Mouse (Mus musculus): ENCODE results near the gene Nmnat2.

Gene Nmnat2

GRCm38 (mm10) chr1:153093172-153093571, 138.4 kb downstream of the Nmnat2 start:
- DNase-seq (ENCODE audit: low read depth, low spot score): no peak

DNA sequence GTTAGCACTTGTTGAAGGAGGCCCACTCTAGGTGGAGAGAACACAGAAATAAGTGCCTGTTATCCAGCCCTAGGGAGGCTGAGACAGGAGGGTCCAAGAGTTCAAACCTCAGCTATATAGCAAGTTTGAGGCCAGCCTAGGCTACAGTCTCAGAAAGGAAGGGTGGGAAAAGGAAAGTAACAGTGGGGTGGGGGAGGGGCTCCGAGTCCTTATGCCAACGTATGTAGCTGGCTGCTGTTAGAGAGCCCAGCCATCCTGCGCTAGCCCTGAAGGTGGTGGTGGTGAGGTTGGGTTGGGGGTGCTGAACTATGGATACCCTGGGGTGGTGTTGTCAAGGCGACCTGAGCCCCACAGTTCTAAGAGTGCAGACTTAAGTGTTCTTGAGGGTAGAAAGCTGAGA, 138.8 kb downstream of the Nmnat2 start:
- DNase-seq (ENCODE audit: low read depth, low spot score): no peak

GRCm38 (mm10) chr1:153094226-153095076, 139.7 kb downstream of the Nmnat2 start:
- no peak for DNase-seq (ENCODE audit: low read depth, low spot score)

- DNase-seq (ENCODE audit: low read depth, low spot score): no peak
Observed at GRCm38 (mm10) chr1:153095328-153095727, 140.5 kb downstream of the Nmnat2 start.

DNA sequence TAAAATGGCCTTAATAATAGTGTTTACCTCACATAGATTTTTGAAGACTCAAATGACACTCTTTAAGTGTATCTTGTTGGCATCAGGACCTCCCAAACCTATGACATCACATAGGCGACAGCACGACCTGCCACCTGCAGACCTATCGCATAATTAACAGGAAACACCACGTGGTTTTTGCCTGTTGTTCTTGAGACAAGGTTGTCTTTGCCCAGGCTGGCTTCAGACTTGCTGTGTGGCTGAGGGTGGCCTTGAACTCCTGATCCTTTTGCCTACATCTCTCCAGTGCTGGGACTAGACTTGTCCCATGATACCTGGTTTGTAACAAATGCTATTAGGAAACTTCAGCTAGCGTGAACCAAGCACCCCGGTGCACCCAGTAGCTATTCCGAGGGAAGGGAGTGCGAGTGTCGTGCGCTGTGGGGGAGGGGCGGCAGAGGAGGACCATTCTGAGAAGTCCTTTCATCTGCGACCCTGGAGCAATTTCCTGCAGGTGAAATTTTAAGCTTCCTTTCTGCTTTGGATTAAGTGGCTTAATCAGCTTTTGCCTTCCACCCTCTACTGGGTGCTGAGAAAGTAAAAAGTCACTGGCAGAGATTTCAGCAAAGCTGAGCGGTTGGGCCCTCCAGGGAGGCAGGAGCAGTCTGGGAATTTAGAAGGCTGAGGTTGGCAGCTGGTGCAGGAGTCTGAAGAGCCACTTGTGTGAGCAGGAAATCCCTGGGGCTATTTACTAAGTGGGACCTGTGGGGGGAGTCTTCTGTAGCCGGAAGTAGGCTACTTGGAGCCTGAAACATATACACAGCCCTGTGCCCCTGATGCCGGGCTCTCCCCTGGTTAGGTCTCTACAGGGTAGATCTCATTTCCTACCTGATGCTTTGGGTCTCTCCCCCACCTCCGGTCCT, 141.3 kb downstream of the Nmnat2 start:
- DNase-seq (ENCODE audit: low read depth, low spot score): no peak

DNA sequence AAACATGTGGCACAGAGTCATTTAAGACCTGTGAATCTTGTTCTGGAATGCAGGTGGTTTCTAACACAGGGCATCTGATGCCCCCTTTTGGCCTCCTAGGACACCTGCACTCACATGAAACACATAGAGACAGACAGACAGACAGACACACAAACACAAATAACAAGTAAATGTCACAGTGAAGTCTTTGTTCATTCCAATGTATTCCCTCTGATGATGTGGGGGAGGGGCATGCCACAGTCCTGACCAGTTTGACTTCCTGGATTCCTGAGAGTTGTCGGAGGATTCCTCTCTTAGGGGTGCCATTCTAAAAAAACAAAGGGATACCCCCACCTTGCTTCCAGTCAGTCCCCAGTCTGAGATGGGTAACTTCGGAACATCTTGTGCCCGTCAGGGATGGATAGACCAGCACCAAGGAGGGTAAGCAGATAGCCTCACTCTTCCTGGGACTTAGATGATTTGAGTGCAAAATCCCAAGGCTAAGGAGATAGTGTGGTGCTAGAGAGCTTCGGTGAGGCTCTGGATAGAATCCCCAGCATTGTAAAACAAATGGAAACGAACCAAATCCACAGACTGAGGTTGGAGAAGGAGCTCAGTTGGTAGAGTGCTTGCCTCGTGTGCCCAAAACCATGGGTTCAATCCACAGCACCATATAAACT, 142.4 kb downstream of the Nmnat2 start:
- DNase-seq (ENCODE audit: low read depth, low spot score): no peak

DNA sequence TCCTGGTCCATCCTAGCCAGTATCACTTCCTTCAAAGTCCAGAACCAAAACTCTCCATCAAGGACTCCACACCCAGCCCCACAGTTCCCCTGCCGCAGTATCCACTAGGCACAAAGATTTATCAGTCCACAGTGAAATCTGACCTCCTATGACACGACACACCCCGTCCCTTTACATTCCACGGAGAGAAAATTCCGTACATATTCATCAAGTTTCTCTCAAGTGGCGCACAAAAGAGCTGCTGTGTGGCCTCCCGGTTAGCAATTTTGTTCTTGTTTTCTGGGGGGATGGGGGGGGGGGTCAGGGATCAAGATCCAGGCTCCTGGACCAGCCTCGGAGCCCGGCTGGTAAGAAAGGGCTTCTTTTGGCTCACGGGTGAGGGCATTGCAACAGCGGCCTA, 143.8 kb downstream of the Nmnat2 start:
- DNase-seq (ENCODE audit: low read depth, low spot score): no peak

- DNase-seq (ENCODE audit: low read depth, low spot score): no peak
Observed at GRCm38 (mm10) chr1:153100912-153101311, 146.1 kb downstream of the Nmnat2 start.

- no peak for DNase-seq (ENCODE audit: low read depth, low spot score)
Observed at GRCm38 (mm10) chr1:153101327-153101880, 146.6 kb downstream of the Nmnat2 start.

GRCm38 (mm10) chr1:153102296-153103185, 147.7 kb downstream of the Nmnat2 start:
- no peak for DNase-seq (ENCODE audit: low read depth, low spot score)

GRCm38 (mm10) chr1:153103186-153103554, 148.4 kb downstream of the Nmnat2 start:
- DNase-seq (ENCODE audit: low read depth, low spot score): no peak

DNA sequence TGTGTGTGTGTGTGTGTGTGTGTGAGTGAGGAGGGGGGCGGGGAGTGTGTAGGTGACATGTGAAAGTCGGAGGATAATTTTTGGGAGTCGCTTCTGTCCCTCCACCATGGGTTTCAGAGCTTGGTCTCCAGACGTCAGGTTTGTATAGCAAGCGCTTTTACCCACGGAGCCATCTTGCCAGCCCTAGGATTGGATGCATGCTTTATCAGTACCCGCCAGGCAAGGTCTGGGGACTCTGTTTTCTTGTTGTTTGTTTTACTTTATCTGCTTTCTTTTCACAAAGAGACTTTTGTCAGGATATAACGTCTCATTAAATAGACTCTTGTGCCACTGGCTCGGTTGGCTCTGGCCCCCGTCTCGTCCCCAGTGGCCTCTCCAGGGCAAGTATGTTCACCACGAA, 150.0 kb downstream of the Nmnat2 start:
- DNase-seq (ENCODE audit: low read depth, low spot score): no peak

DNA sequence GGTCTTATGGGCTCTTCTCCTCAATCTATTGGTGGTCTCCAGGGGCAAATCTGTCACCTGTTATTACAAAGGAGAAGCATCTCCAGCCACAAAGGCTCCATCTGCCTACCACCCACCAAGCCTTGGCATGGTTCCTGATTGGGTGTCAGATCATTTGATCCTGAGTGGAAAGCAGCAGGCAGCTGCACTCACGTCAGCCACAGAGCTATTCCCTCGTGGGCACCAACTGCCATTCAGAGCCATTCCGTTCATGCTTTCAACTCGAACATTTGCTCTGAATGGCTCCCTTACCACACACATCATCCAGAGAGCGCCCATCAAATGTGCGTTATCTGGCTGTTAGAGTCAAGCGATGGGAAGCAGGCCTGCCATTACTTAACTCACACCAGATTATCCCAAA, 153.1 kb downstream of the Nmnat2 start:
- peak; percentile 40 for DNase-seq (ENCODE audit: low read depth, low spot score)

DNA sequence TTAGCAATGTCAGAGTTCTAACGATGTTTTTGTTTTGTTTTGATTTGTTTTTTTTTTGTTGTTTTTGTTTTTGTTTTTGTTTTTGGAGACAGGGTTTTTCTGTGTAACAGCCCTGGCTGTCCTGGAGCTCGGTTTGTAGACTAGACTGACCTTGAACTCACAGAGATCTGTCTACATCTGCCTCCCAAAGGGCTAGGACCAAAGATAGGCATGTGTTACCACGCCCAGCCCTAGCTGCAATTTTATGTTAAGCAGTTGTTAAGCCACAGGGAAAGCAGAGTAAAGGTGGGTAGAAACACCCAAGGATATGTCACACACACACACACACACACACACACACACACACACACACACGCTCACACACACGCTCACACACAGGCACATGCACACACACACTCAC, 154.6 kb downstream of the Nmnat2 start:
- DNase-seq (ENCODE audit: low read depth, low spot score): no peak

DNA sequence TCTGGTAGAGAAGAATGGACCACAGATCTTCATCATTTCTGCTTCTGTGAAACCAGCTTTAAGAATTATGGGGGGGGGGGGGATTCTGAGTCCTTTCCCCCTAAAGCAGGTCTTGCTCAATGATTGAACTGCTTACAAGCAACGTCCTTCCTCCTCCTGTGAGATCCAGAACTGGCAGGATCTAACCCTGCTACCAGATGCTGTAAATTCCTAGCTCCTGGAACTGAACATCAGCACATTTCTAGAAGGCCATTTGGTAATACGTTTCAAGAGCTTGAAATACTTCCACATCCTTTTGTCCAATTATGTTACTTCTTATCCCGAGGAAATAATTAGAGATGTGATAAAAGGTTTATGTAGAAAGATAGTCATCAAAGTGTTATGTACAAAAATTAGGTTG, 155.0 kb downstream of the Nmnat2 start:
- DNase-seq (ENCODE audit: low read depth, low spot score): no peak

GRCm38 (mm10) chr1:153111596-153111995, 156.8 kb downstream of the Nmnat2 start:
- DNase-seq (ENCODE audit: low read depth, low spot score): no peak

GRCm38 (mm10) chr1:153115315-153115714, 160.5 kb downstream of the Nmnat2 start:
- DNase-seq (ENCODE audit: low read depth, low spot score): no peak

DNA sequence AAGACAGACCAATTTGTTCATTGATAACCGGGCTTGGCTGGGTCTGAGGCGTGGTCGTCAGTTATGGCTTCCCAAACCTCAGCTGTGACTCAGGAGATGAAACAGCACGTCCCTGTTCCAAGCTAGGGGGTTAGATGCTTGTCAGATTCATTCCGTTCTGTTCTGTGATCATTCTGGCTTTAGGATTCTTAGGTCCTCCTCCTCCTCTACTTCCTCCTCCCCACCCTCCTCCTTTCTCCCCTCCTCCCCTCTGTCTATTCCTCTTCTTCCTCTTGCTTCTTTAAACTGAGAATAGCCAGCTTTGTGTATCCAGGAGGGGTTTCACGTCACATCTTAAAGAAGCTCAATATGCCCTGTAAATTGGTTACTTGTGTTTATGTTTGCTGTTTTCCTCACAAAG, 165.8 kb downstream of the Nmnat2 start:
- DNase-seq (ENCODE audit: low read depth, low spot score): no peak

- no peak for DNase-seq (ENCODE audit: low read depth, low spot score)
Observed at GRCm38 (mm10) chr1:153121320-153121719, 166.5 kb downstream of the Nmnat2 start.

GRCm38 (mm10) chr1:153122764-153123163, 168.0 kb downstream of the Nmnat2 start:
- no peak for DNase-seq (ENCODE audit: low read depth, low spot score)

DNA sequence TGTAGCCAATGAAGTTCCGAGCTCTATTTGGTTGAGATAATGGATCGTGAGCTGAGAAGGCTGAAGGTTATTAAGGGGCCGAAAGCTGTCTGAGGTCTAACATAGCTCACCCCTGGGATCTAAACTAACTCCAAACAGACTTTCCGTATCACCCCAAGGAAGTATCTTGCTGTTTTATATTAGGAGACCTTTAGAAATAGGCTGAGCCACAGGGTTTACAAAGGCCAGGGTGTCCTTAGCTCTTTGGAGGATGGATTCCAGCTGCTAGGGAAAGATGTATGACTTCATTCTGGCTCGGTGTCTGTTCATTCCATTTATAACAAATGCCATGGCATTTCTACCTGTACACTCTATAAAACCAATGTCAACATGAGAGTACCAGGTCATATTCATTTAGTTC, 169.7 kb downstream of the Nmnat2 start:
- no peak for DNase-seq (ENCODE audit: low read depth, low spot score)
